Mouse (Mus musculus): ENCODE data around the gene Traf7. TPM values are rescaled to one million over a fixed set of nuclear protein-coding genes. Genes with fewer than 3 reads are reported as not detected.

Traf7 gene
- polyA plus RNA-seq, 1 experiment from 2014 or later: 104 TPM

DNA sequence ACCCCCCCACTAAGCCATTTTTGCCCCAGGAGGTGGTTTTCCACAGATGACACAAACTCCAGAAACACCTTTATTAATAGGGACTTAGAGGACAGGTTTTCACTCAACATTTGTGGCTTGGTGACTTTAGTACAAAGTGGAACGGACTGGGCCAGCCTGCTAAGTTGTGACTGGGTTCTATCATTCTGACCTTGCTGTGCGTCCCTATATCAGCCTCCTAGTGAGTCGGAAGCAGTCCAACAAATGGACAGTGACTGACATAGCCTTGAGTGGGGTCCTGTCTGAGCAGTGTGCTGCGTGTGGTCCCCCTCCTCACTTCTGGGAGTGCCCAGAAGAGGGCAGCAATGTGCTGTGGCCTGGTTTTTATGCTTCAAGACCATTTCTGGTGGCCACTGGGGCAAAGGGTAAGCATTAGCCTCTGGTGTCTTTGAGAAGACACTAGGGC lies 1.3 kb upstream of the Traf7 start:
- Histone ChIP-seq H3K9ac (ENCODE audit: low read length) (peak overlapping the region; percentile 93), H3K4me3 (ENCODE audit: low read depth, low read length) (peak overlapping the region; percentile 87), H3K4me2 (ENCODE audit: low read length) (peak overlapping the region; percentile 97), H3K4me1 (replicated peaks; ENCODE audit: control insufficient read depth, insufficient read depth, low read length) (peaks cover 41% of the 10 kb centered on the region), H3K9me3 (ENCODE audit: control insufficient read depth, low read length) (no peaks in the 10 kb centered on the region), H3K27ac (ENCODE audit: low read depth) (peak overlapping the region; percentile 74), H3K36me3 (ENCODE audit: control insufficient read depth, insufficient read depth, low read length) (peaks cover 28% of the 10 kb centered on the region), H3K27me3 (replicated peaks; ENCODE audit: control insufficient read depth, insufficient read depth, low read length) (no peaks in the 10 kb centered on the region)
- WGBS: under 1% methylated on average over 4 of the region's 4 CpGs
- DNase-seq (ENCODE audit: low spot score): peak; percentile 89
- ATAC-seq (replicated peaks; ENCODE audit: low FRiP score, low TSS enrichment, low read depth): no peak

DNA sequence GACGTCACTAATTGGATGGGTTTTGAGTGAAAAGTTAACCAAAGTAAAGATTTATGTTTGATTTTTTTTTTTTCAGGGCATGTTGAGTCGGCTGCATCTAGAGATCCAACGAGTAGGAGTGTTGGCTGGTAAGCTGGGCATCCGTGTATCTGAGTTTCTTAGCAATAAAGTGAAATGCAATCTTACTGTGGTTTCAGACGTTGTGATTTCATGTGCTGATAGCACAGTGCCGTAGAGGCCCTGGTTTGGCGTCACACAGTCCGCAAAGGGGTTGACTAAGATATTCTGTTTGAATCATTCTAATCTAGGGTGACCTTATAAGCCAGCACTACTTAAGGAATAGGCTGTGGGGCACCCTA lies 801 bp upstream of the Traf7 start:
- peak overlapping the region; percentile 97 for H3K4me2 ChIP-seq (ENCODE audit: low read length)
- H3K27ac ChIP-seq (ENCODE audit: low read depth): peak overlapping the region; percentile 74
- ATAC-seq (replicated peaks; ENCODE audit: low FRiP score, low TSS enrichment, low read depth) (no peak), DNase-seq (ENCODE audit: low spot score) (no peak)
- no peaks in the 10 kb centered on the region for H3K27me3 ChIP-seq (replicated peaks; ENCODE audit: control insufficient read depth, insufficient read depth, low read length)
- peaks cover 41% of the 10 kb centered on the region for H3K4me1 ChIP-seq (replicated peaks; ENCODE audit: control insufficient read depth, insufficient read depth, low read length)
- WGBS: under 1% methylated on average over 8 of the region's 8 CpGs
- no peaks in the 10 kb centered on the region for H3K9me3 ChIP-seq (ENCODE audit: control insufficient read depth, low read length)
- peak overlapping the region; percentile 93 for H3K9ac ChIP-seq (ENCODE audit: low read length)
- H3K4me3 ChIP-seq (ENCODE audit: low read depth, low read length): peak overlapping the region; percentile 87
- H3K36me3 ChIP-seq (ENCODE audit: control insufficient read depth, insufficient read depth, low read length): peaks cover 28% of the 10 kb centered on the region

DNA sequence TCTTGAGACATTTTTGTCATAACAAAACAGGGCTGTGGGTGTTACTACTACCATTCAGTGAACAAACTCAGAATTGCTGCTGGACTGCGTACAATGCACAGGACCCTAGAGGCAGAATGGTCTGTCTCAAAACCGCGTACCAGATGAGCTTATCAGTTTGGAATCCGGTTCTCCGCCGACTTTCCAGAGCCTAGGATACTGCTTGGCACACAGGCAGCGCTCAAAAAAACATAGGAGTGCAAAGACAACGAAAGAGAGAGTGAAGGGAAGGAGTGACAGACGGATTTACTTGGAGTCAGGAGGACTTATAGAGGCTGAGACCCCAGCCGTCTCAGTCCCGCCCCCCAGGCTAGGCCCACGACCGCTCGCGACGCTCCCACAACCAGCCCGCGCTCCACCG lies 423 bp downstream of the Traf7 start:
- H3K4me2 ChIP-seq (ENCODE audit: low read length): peak overlapping the region; percentile 82
- ATAC-seq (replicated peaks; ENCODE audit: low FRiP score, low TSS enrichment, low read depth): no peak; the same call in 1 of the 2 replicates
- H3K4me3 ChIP-seq (ENCODE audit: low read depth, low read length): peak overlapping the region; percentile 87
- under 1% methylated on average over 19 of the region's 19 CpGs for WGBS
- H3K27me3 ChIP-seq (replicated peaks; ENCODE audit: control insufficient read depth, insufficient read depth, low read length): no peaks in the 10 kb centered on the region
- H3K36me3 ChIP-seq (ENCODE audit: control insufficient read depth, insufficient read depth, low read length): peaks cover 28% of the 10 kb centered on the region
- H3K9me3 ChIP-seq (ENCODE audit: control insufficient read depth, low read length): no peaks in the 10 kb centered on the region
- H3K4me1 ChIP-seq (replicated peaks; ENCODE audit: control insufficient read depth, insufficient read depth, low read length): peaks cover 34% of the 10 kb centered on the region
- H3K27ac ChIP-seq (ENCODE audit: low read depth): peak overlapping the region; percentile 80
- peak overlapping the region; percentile 79 for H3K9ac ChIP-seq (ENCODE audit: low read length)
- no peak for DNase-seq (ENCODE audit: low spot score)

GRCm38 (mm10) chr17:24524734-24525133 lies 3.0 kb downstream of the Traf7 start:
- H3K9ac ChIP-seq (ENCODE audit: low read length): peak overlapping the region; percentile 1; the same call in 1 of the 2 replicates
- no peak overlapping the region for H3K4me3 ChIP-seq (ENCODE audit: low read depth, low read length)
- H3K27ac ChIP-seq (ENCODE audit: low read depth): no peak overlapping the region
- peaks cover 25% of the 10 kb centered on the region for H3K4me1 ChIP-seq (replicated peaks; ENCODE audit: control insufficient read depth, insufficient read depth, low read length)
- peaks cover 16% of the 10 kb centered on the region for H3K36me3 ChIP-seq (ENCODE audit: control insufficient read depth, insufficient read depth, low read length)
- no peaks in the 10 kb centered on the region for H3K27me3 ChIP-seq (replicated peaks; ENCODE audit: control insufficient read depth, insufficient read depth, low read length)
- H3K4me2 ChIP-seq (ENCODE audit: low read length): no peak overlapping the region
- ATAC-seq (replicated peaks; ENCODE audit: low FRiP score, low TSS enrichment, low read depth): no peak
- no peak for DNase-seq (ENCODE audit: low spot score)
- no peaks in the 10 kb centered on the region for H3K9me3 ChIP-seq (ENCODE audit: control insufficient read depth, low read length)
- WGBS: 60% methylated on average over 2 of the region's 2 CpGs

GRCm38 (mm10) chr17:24520450-24520849 lies 7.3 kb downstream of the Traf7 start:
- Histone ChIP-seq H3K4me2 (ENCODE audit: low read length) (no peak overlapping the region), H3K4me1 (replicated peaks; ENCODE audit: control insufficient read depth, insufficient read depth, low read length) (peaks cover 3% of the 10 kb centered on the region; the same call in 1 of the 2 replicates), H3K27ac (ENCODE audit: low read depth) (no peak overlapping the region), H3K9ac (ENCODE audit: low read length) (no peak overlapping the region), H3K27me3 (replicated peaks; ENCODE audit: control insufficient read depth, insufficient read depth, low read length) (no peaks in the 10 kb centered on the region), H3K4me3 (ENCODE audit: low read depth, low read length) (no peak overlapping the region), H3K9me3 (ENCODE audit: control insufficient read depth, low read length) (no peaks in the 10 kb centered on the region), H3K36me3 (ENCODE audit: control insufficient read depth, insufficient read depth, low read length) (peaks cover 44% of the 10 kb centered on the region)
- DNase-seq (ENCODE audit: low spot score) (no peak), ATAC-seq (replicated peaks; ENCODE audit: low FRiP score, low TSS enrichment, low read depth) (no peak)
- WGBS: 72% methylated on average over 4 of the region's 4 CpGs

DNA sequence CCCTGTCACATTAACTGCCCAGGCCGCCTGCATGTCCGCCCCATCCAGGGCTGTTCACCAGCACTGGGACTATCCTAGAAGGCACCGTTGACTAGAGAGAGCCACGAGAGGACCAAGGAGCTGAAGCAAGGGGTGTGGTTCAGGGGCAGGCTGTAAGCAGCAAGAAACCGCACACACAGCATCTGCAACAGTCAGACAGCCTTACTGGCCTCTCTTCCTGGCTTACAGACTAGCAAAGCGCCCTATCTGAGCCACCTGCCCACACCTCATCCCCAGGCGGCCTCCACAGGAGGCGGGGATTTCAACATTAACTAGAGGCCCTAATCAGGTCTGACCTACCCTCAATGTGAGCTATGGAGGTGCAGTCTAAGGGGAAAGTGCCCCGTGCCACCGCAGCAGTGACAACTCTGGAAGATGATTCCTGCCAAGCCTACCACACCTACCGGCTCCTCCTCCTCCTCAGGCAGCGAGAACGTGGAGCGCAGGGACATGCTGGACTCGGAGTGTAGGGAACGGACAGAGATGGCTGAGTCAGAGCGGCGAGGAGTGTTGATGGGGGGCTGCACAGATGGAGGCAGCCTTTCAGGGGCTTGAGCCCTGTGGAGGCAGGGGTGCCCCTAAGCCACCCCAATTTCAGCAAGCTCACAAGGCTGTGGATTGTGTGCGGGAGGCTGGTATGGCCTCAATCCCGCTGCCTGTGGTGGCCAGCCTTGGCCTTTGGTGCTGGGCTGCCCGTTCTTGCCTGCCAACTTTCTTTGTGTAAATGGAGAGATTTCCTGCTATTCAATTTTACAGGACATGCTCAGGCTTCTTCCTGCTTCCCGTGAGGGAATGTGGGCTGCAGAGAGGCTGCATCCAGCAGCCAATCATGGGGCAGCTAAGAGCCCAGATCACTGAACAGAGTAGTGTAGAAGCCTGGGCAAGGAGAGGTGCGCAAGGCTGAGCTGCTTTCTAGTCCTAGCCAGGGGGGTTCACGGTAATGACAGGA lies 13.2 kb downstream of the Traf7 start:
- no peaks in the 10 kb centered on the region for H3K9me3 ChIP-seq (ENCODE audit: control insufficient read depth, low read length)
- no peak overlapping the region for H3K9ac ChIP-seq (ENCODE audit: low read length)
- H3K4me1 ChIP-seq (replicated peaks; ENCODE audit: control insufficient read depth, insufficient read depth, low read length): no peaks in the 10 kb centered on the region
- ATAC-seq (replicated peaks; ENCODE audit: low FRiP score, low TSS enrichment, low read depth) (no peak; the same call in 1 of the 2 replicates), DNase-seq (ENCODE audit: low spot score) (no peak)
- no peaks in the 10 kb centered on the region for H3K27me3 ChIP-seq (replicated peaks; ENCODE audit: control insufficient read depth, insufficient read depth, low read length)
- peak overlapping the region; percentile 47; the same call in 1 of the 2 replicates for H3K27ac ChIP-seq (ENCODE audit: low read depth)
- 86% methylated on average over 24 of the region's 24 CpGs for WGBS
- H3K4me2 ChIP-seq (ENCODE audit: low read length): no peak overlapping the region
- no peak overlapping the region for H3K4me3 ChIP-seq (ENCODE audit: low read depth, low read length)
- peaks cover 90% of the 10 kb centered on the region for H3K36me3 ChIP-seq (ENCODE audit: control insufficient read depth, insufficient read depth, low read length)

GRCm38 (mm10) chr17:24513609-24514008 lies 14.1 kb downstream of the Traf7 start:
- H3K4me3 ChIP-seq (ENCODE audit: low read depth, low read length): no peak overlapping the region
- DNase-seq (ENCODE audit: low spot score): peak; percentile 75
- no peaks in the 10 kb centered on the region for H3K9me3 ChIP-seq (ENCODE audit: control insufficient read depth, low read length)
- WGBS: 50% methylated on average over 5 of the region's 5 CpGs
- no peak overlapping the region for H3K9ac ChIP-seq (ENCODE audit: low read length)
- ATAC-seq (replicated peaks; ENCODE audit: low FRiP score, low TSS enrichment, low read depth): peak; percentile 57; the same call in 1 of the 2 replicates
- no peak overlapping the region for H3K27ac ChIP-seq (ENCODE audit: low read depth)
- H3K36me3 ChIP-seq (ENCODE audit: control insufficient read depth, insufficient read depth, low read length): peaks cover 93% of the 10 kb centered on the region
- H3K4me2 ChIP-seq (ENCODE audit: low read length): no peak overlapping the region
- H3K27me3 ChIP-seq (replicated peaks; ENCODE audit: control insufficient read depth, insufficient read depth, low read length): no peaks in the 10 kb centered on the region
- no peaks in the 10 kb centered on the region for H3K4me1 ChIP-seq (replicated peaks; ENCODE audit: control insufficient read depth, insufficient read depth, low read length)

GRCm38 (mm10) chr17:24507806-24508460 lies 19.8 kb downstream of the Traf7 start:
- no peaks in the 10 kb centered on the region for H3K27me3 ChIP-seq (replicated peaks; ENCODE audit: control insufficient read depth, insufficient read depth, low read length)
- H3K4me3 ChIP-seq (ENCODE audit: low read depth, low read length): no peak overlapping the region
- no peak overlapping the region for H3K4me2 ChIP-seq (ENCODE audit: low read length)
- H3K27ac ChIP-seq (ENCODE audit: low read depth): no peak overlapping the region
- WGBS: 78% methylated on average over 12 of the region's 12 CpGs
- no peaks in the 10 kb centered on the region for H3K9me3 ChIP-seq (ENCODE audit: control insufficient read depth, low read length)
- no peaks in the 10 kb centered on the region for H3K4me1 ChIP-seq (replicated peaks; ENCODE audit: control insufficient read depth, insufficient read depth, low read length)
- peaks cover 50% of the 10 kb centered on the region for H3K36me3 ChIP-seq (ENCODE audit: control insufficient read depth, insufficient read depth, low read length)
- no peak overlapping the region for H3K9ac ChIP-seq (ENCODE audit: low read length)
- ATAC-seq (replicated peaks; ENCODE audit: low FRiP score, low TSS enrichment, low read depth): no peak
- no peak for DNase-seq (ENCODE audit: low spot score)
